ENCODE assay signal across 13 mouse cellular contexts in genomic region chr11:70803711-70804200, GRCm38 (mm10). TPM values are rescaled to one million over a fixed set of nuclear protein-coding genes. Genes with fewer than 3 reads are reported as not detected.
DNase-seq lines count a peak whose midpoint lies in the region; ATAC-seq and TF ChIP-seq lines count a peak whose summit lies in the region.
"Had no signal": no experiment of that assay in that cellular context is flagged by ENCODE, and none has a peak within 500 bp of the region (broad histone marks: within the 10 kb centered on the region; RNA-seq: fewer than 3 reads in every experiment).

No protein-coding gene starts in this region.

- no peak overlapping the region for H3K4me2 ChIP-seq in liver, postnatal 0 days (ENCODE audit: low read depth, low read length)
- no peak overlapping the region for H3K4me2 ChIP-seq in hindbrain, embryonic 13.5 days
- H3K4me2 ChIP-seq: hindbrain, embryonic 15.5 days; lung, embryonic 15.5 days had no signal

- ATAC-seq in liver, postnatal 0 days, result no peak
- ATAC-seq in CD4-positive, CD25-positive, alpha-beta regulatory T cell, adult 4 months, result peak; percentile 87
- ATAC-seq in hindbrain, embryonic 13.5 days (ENCODE audit: low FRiP score), result no peak

- no peak overlapping the region for H3K9ac ChIP-seq in liver, adult 2 months (ENCODE audit: low read depth, low read length)
- no peak overlapping the region for H3K9ac ChIP-seq in liver, postnatal 0 days (replicated peaks)
- no peak overlapping the region for H3K9ac ChIP-seq in hindbrain, embryonic 13.5 days
- H3K9ac ChIP-seq: hindbrain, embryonic 15.5 days; lung, embryonic 15.5 days had no signal

- no peaks in the 10 kb centered on the region for H3K79me2 ChIP-seq in liver, adult 2 months (ENCODE audit: control insufficient read depth, insufficient read depth, low read length)

- no peak for TF ChIP-seq POLR2A in liver, adult 2 months (IDR thresholded peaks at IDR 0.05; ENCODE audit: extremely low read depth, insufficient read depth, low read length)

- no peaks in the 10 kb centered on the region for H3K36me3 ChIP-seq in liver, adult 2 months (ENCODE audit: control insufficient read depth, insufficient read depth, low read length)
- H3K36me3 ChIP-seq in liver, postnatal 0 days (replicated peaks; ENCODE audit: insufficient read depth, low read length), result no peaks in the 10 kb centered on the region
- no peaks in the 10 kb centered on the region for H3K36me3 ChIP-seq in hindbrain, embryonic 13.5 days
- H3K36me3 ChIP-seq: hindbrain, embryonic 15.5 days; limb, embryonic 10.5 days; lung, embryonic 15.5 days had no signal

- H3K9me3 ChIP-seq in liver, postnatal 0 days (ENCODE audit: low read length), result no peaks in the 10 kb centered on the region
- H3K9me3 ChIP-seq in hindbrain, embryonic 13.5 days, result no peaks in the 10 kb centered on the region
- H3K9me3 ChIP-seq: hindbrain, embryonic 15.5 days; limb, embryonic 10.5 days; lung, embryonic 15.5 days had no signal

- H3K4me1 ChIP-seq in liver, adult 2 months (ENCODE audit: control insufficient read depth, insufficient read depth, low read length), result no peaks in the 10 kb centered on the region
- H3K4me1 ChIP-seq in liver, postnatal 0 days (ENCODE audit: insufficient read depth), result peaks cover 15% of the 10 kb centered on the region
- H3K4me1 ChIP-seq in hindbrain, embryonic 13.5 days (replicated peaks), result no peaks in the 10 kb centered on the region
- H3K4me1 ChIP-seq: hindbrain, embryonic 15.5 days had no signal

- no peaks in the 10 kb centered on the region for H3K27me3 ChIP-seq in liver, adult 2 months (ENCODE audit: control insufficient read depth, insufficient read depth, low read length)
- no peaks in the 10 kb centered on the region for H3K27me3 ChIP-seq in liver, postnatal 0 days (ENCODE audit: insufficient read depth, low read length)
- no peaks in the 10 kb centered on the region for H3K27me3 ChIP-seq in hindbrain, embryonic 13.5 days
- H3K27me3 ChIP-seq: hindbrain, embryonic 15.5 days; lung, embryonic 15.5 days had no signal

- no peak for TF ChIP-seq CTCF in liver, adult 2 months (IDR thresholded peaks at IDR 0.05; ENCODE audit: low read depth, low read length)
- no peak for TF ChIP-seq CTCF in liver, postnatal 0 days (IDR thresholded peaks at IDR 0.05; ENCODE audit: low read depth)

- H3K4me3 ChIP-seq in liver, adult 2 months (ENCODE audit: insufficient read depth, low read depth, low read length), result no peak overlapping the region
- no peak overlapping the region for H3K4me3 ChIP-seq in liver, postnatal 0 days (ENCODE audit: low read depth, low read length)
- H3K4me3 ChIP-seq in hindbrain, embryonic 13.5 days, result no peak overlapping the region
- H3K4me3 ChIP-seq: hindbrain, embryonic 15.5 days; limb, embryonic 10.5 days; lung, embryonic 15.5 days had no signal

- 77% methylated on average over 6 of the region's 6 CpGs for WGBS in liver, adult 2 months
- 26% methylated on average over 6 of the region's 6 CpGs for WGBS in liver, postnatal 0 days (ENCODE audit: insufficient replicate concordance)
- WGBS in hindbrain, embryonic 13.5 days, result 88% methylated on average over 6 of the region's 6 CpGs

- no peak for TF ChIP-seq EP300 in liver, postnatal 0 days (IDR thresholded peaks at IDR 0.05; ENCODE audit: low read depth)

- peak overlapping the region; percentile 53; the same call in 1 of the 2 replicates for H3K27ac ChIP-seq in liver, adult 2 months (replicated peaks; ENCODE audit: insufficient read depth, low read depth, low read length)
- no peak overlapping the region for H3K27ac ChIP-seq in liver, postnatal 0 days (ENCODE audit: low read depth)
- no peak overlapping the region for H3K27ac ChIP-seq in hindbrain, embryonic 13.5 days
- H3K27ac ChIP-seq: hindbrain, embryonic 15.5 days; limb, embryonic 10.5 days; lung, embryonic 15.5 days had no signal

- no peak for DNase-seq in liver, adult 2 months (ENCODE audit: extremely low read depth, low read depth, low spot score)
- no peak for DNase-seq in liver, postnatal 0 days
- peak; percentile 4 for DNase-seq in brain, adult 2 months (ENCODE audit: low read depth, low spot score)
- peak; percentile 74 to 79 for DNase-seq in natural killer cell, adult 2 months (ENCODE audit: low spot score in 2 of 2)
- no peak for DNase-seq in left cerebral cortex, adult 8-10 months (ENCODE audit: low spot score in 2 of 2)
- DNase-seq: adrenal gland, adult 8-10 months; cerebellum, adult 9-11 months had no signal

RNA-seq across cellular contexts. Expression of gene Scimp, which starts 8.6 kb away (rescaled TPM):
- total RNA-seq in liver, adult 2 months (2014; rRNA removed), result 1.7 and 1.9 TPM in 2 replicates
- 0.93 and 2.0 TPM in 2 replicates for polyA plus RNA-seq in liver, adult 2 months (2012; rRNA removed)
- 2.6 and 3.0 TPM in 2 replicates for polyA plus RNA-seq in liver, postnatal 0 days (2015; fragmentation: Nextera tagmentation; extraction: Ambion mirVana)
- under 1 TPM in 1 of 2 experiments, not detected in 1; 0.81 TPM for polyA plus RNA-seq in CD4-positive, CD25-positive, alpha-beta regulatory T cell, adult 4 months (2017; shearing (Covaris generic))
- polyA plus RNA-seq in hindbrain, embryonic 13.5 days (2015; fragmentation: Nextera tagmentation; extraction: Ambion mirVana), result 0.30 TPM in 1 of 2 replicates, not detected in the other
- under 1 TPM in 1 of 4 experiments, not detected in 3; 0.53 TPM for total RNA-seq in left cerebral cortex, adult 8-10 months (2022)
- total RNA-seq: gastrocnemius, adult 18-20 months had no signal
- polyA plus RNA-seq: hindbrain, embryonic 15.5 days had no signal

RNA-seq across cellular contexts. Expression of gene Zfp3, which starts 39.7 kb away (rescaled TPM):
- total RNA-seq in liver, adult 2 months (2014; rRNA removed), result 1.8 and 1.9 TPM in 2 replicates
- polyA plus RNA-seq in liver, adult 2 months (2012; rRNA removed), result 0.47 and 0.87 TPM in 2 replicates
- 1.9 and 2.0 TPM in 2 replicates for polyA plus RNA-seq in liver, postnatal 0 days (2015; fragmentation: Nextera tagmentation; extraction: Ambion mirVana)
- polyA plus RNA-seq in CD4-positive, CD25-positive, alpha-beta regulatory T cell, adult 4 months (2017; shearing (Covaris generic)), result 1 to 10 TPM; 4.0 to 5.3 TPM
- polyA plus RNA-seq in hindbrain, embryonic 13.5 days (2015; fragmentation: Nextera tagmentation; extraction: Ambion mirVana), result 14.2 and 15.0 TPM in 2 replicates
- 10 to 100 TPM; 16.7 to 20.5 (median 20.0) TPM for total RNA-seq in left cerebral cortex, adult 8-10 months (2022)

RNA-seq across cellular contexts. Expression of gene Rabep1, which starts 40.8 kb away (rescaled TPM):
- total RNA-seq in liver, adult 2 months (2014; rRNA removed), result 27.9 and 29.1 TPM in 2 replicates
- 3.3 and 3.5 TPM in 2 replicates for polyA plus RNA-seq in liver, adult 2 months (2012; rRNA removed)
- 18.3 and 18.5 TPM in 2 replicates for polyA plus RNA-seq in liver, postnatal 0 days (2015; fragmentation: Nextera tagmentation; extraction: Ambion mirVana)
- 10 to 100 TPM in 1 of 2 experiments, 1 to 10 TPM in 1; 8.5 to 10.9 TPM for polyA plus RNA-seq in CD4-positive, CD25-positive, alpha-beta regulatory T cell, adult 4 months (2017; shearing (Covaris generic))
- 83.1 and 87.5 TPM in 2 replicates for polyA plus RNA-seq in hindbrain, embryonic 13.5 days (2015; fragmentation: Nextera tagmentation; extraction: Ambion mirVana)
- total RNA-seq in left cerebral cortex, adult 8-10 months (2022), result 100 to 1,000 TPM; 123 to 128 (median 125) TPM

Comparison
In these comparisons a context has a peak if more than half of its experiments do, and no peak if none do; other contexts are left out.
1. DNase-seq: peak in brain, adult 2 months (single experiment) and natural killer cell, adult 2 months (2 of 2); none in liver, adult 2 months (single experiment), liver, postnatal 0 days (single experiment) and left cerebral cortex, adult 8-10 months (0 of 2).